Mouse (Mus musculus) liver, postnatal 0 days (tissue): Measurements from ENCODE around the gene Zfp446.

Experiments used
- CTCF ChIP-seq: sonication (generic); IDR thresholded peaks from 2 replicates; pipeline ENCODE4 v1.5.1; 2016; ENCODE audit warnings: antibody characterized with exemption, low read depth
- EP300 ChIP-seq: IDR thresholded peaks from 2 replicates; pipeline ENCODE4 v1.6.1; 2016; ENCODE audit warnings: antibody characterized with exemption, low read depth, mild to moderate bottlenecking

- TF ChIP-seq CTCF (peak; percentile 57), EP300 (no peak)
These were observed 53.4 kb downstream of the Zfp446 start for GRCm38 (mm10) chr7:13031069-13031468.
